20 mouse cellular contexts compared by ENCODE assay signal in the genomic region with DNA sequence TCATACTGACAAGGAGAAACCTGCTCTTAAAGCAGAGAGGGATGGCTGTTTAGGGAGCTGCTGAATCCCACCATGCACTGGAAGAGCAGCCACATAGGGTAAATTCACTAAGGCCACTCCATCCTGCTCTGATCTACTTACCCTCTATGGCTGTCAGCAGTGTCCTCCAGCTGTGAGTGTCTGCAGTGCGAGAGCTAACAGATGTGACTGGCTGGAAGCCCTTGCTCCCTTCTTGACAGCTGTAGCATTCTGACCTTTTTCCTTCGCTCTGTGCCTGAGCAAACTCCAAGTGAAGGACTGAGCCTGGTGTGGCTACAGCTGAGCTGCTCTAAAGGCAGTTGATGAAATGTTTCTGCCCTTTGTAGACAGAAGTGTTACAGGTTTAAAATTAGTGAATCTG.
DNase-seq lines count a peak whose midpoint lies in the region; ATAC-seq and TF ChIP-seq lines count a peak whose summit lies in the region.
"Had no signal": no experiment of that assay in that cellular context is flagged by ENCODE, and none has a peak within 500 bp of the region (broad histone marks: within the 10 kb centered on the region; RNA-seq: fewer than 3 reads in every experiment).

No protein-coding gene starts in this region.

- no peak for TF ChIP-seq CTCF in lung, embryonic 14.5 days (IDR thresholded peaks at IDR 0.05; ENCODE audit: low read depth)
- TF ChIP-seq CTCF in brain, embryonic 14.5 days (IDR thresholded peaks at IDR 0.05; ENCODE audit: borderline replicate concordance, extremely low read depth, insufficient read depth, insufficient read length): no peak

- WGBS in intestine, embryonic 16.5 days: 60% methylated on average over 2 of the region's 2 CpGs
- WGBS in intestine, embryonic 15.5 days: 58% methylated on average over 2 of the region's 2 CpGs
- 39% methylated on average over 2 of the region's 2 CpGs for WGBS in lung, embryonic 14.5 days

- H3K27me3 ChIP-seq in intestine, embryonic 16.5 days (replicated peaks; ENCODE audit: control insufficient read depth, insufficient read depth, low read length): no peaks in the 10 kb centered on the region
- H3K27me3 ChIP-seq in intestine, embryonic 15.5 days (replicated peaks): no peaks in the 10 kb centered on the region
- no peaks in the 10 kb centered on the region for H3K27me3 ChIP-seq in lung, embryonic 14.5 days (ENCODE audit: insufficient read depth, low read length)
- H3K27me3 ChIP-seq: forebrain, embryonic 12.5 days; kidney, embryonic 15.5 days; Patski had no signal

- ATAC-seq in intestine, embryonic 16.5 days: peak; percentile 41; the same call in 1 of the 2 replicates
- ATAC-seq in intestine, embryonic 15.5 days: no peak; the same call in 1 of the 2 replicates
- ATAC-seq in lung, embryonic 14.5 days (ENCODE audit: insufficient read depth): peak; percentile 68; the same call in 1 of the 2 replicates
- ATAC-seq: inflammation-experienced regulatory T-cells, adult 6 months; Patski had no signal

- no peak overlapping the region for H3K4me3 ChIP-seq in intestine, embryonic 16.5 days (ENCODE audit: low read length)
- no peak overlapping the region for H3K4me3 ChIP-seq in intestine, embryonic 15.5 days (replicated peaks)
- H3K4me3 ChIP-seq in lung, embryonic 14.5 days (ENCODE audit: low read depth, low read length): no peak overlapping the region
- H3K4me3 ChIP-seq: forebrain, embryonic 12.5 days; gastrocnemius, adult 2 months; heart, embryonic 10.5 days; kidney, embryonic 15.5 days had no signal

- H3K4me1 ChIP-seq in intestine, embryonic 16.5 days (ENCODE audit: control insufficient read depth, insufficient read depth, low read length): no peaks in the 10 kb centered on the region; the same call in 1 of the 2 replicates
- H3K4me1 ChIP-seq in intestine, embryonic 15.5 days (replicated peaks): no peaks in the 10 kb centered on the region
- H3K4me1 ChIP-seq in lung, embryonic 14.5 days (ENCODE audit: insufficient read depth): no peaks in the 10 kb centered on the region
- H3K4me1 ChIP-seq: forebrain, embryonic 12.5 days; heart, embryonic 10.5 days; kidney, embryonic 15.5 days had no signal

- no peaks in the 10 kb centered on the region for H3K9me3 ChIP-seq in intestine, embryonic 16.5 days (ENCODE audit: control insufficient read depth, low read length)
- H3K9me3 ChIP-seq in intestine, embryonic 15.5 days: no peaks in the 10 kb centered on the region
- H3K9me3 ChIP-seq in lung, embryonic 14.5 days (ENCODE audit: low read depth, low read length): no peaks in the 10 kb centered on the region
- H3K9me3 ChIP-seq: forebrain, embryonic 12.5 days; heart, embryonic 10.5 days; kidney, embryonic 15.5 days had no signal

- TF ChIP-seq POLR2A in brain, embryonic 14.5 days (IDR thresholded peaks at IDR 0.05; ENCODE audit: borderline replicate concordance, extremely low read depth, insufficient read depth, insufficient read length, poor library complexity, severe bottlenecking): no peak

- 0 out of 2 replicates have a peak, but pooled peaks cover 2% of the 10 kb centered on the region for H3K36me3 ChIP-seq in intestine, embryonic 16.5 days (ENCODE audit: control insufficient read depth, insufficient read depth, low read length)
- no peaks in the 10 kb centered on the region for H3K36me3 ChIP-seq in intestine, embryonic 15.5 days
- H3K36me3 ChIP-seq in lung, embryonic 14.5 days (ENCODE audit: insufficient read depth): peaks cover 9% of the 10 kb centered on the region; the same call in 1 of the 2 replicates
- H3K36me3 ChIP-seq: forebrain, embryonic 12.5 days had no signal

- H3K9ac ChIP-seq in intestine, embryonic 16.5 days (ENCODE audit: low read depth, low read length): no peak overlapping the region
- H3K9ac ChIP-seq in intestine, embryonic 15.5 days: no peak overlapping the region
- no peak overlapping the region for H3K9ac ChIP-seq in lung, embryonic 14.5 days
- H3K9ac ChIP-seq: forebrain, embryonic 12.5 days; kidney, embryonic 15.5 days had no signal

- no peak overlapping the region for H3K4me2 ChIP-seq in intestine, embryonic 16.5 days (ENCODE audit: low read depth, low read length)
- H3K4me2 ChIP-seq in intestine, embryonic 15.5 days (replicated peaks): no peak overlapping the region
- H3K4me2 ChIP-seq in lung, embryonic 14.5 days: no peak overlapping the region
- H3K4me2 ChIP-seq: forebrain, embryonic 12.5 days; kidney, embryonic 15.5 days; liver, embryonic 11.5 days had no signal

- peak; percentile 8 for DNase-seq in embryo, embryonic 10 days (ENCODE audit: low spot score)
- DNase-seq in embryo, embryonic 9.5 days (ENCODE audit: extremely low spot score): no peak
- peak; percentile 53 for DNase-seq in lung, embryonic 14.5 days
- no peak for DNase-seq in lung, postnatal 25 days (ENCODE audit: low spot score)
- peak; percentile 2 for DNase-seq in brain, embryonic 14.5 days (ENCODE audit: low read depth)
- DNase-seq in cerebellum, adult 9-10 months: no peak
- DNase-seq: adrenal gland, adult 8-10 months; cerebellum, adult 9-11 months; gastrocnemius, adult 2 months; lung, postnatal 14 days; right cerebral cortex, adult 18-20 months; thymus, adult 18-20 months had no signal

- H3K27ac ChIP-seq in intestine, embryonic 16.5 days (ENCODE audit: low read length): no peak overlapping the region
- H3K27ac ChIP-seq in intestine, embryonic 15.5 days: no peak overlapping the region
- H3K27ac ChIP-seq in lung, embryonic 14.5 days (ENCODE audit: low read depth): no peak overlapping the region
- H3K27ac ChIP-seq: forebrain, embryonic 12.5 days; gastrocnemius, adult 2 months; heart, embryonic 10.5 days; kidney, embryonic 15.5 days had no signal

Comparison
In these comparisons a context has a peak if more than half of its experiments do, and no peak if none do; other contexts are left out.
1. DNase-seq: peak in embryo, embryonic 10 days (single experiment), lung, embryonic 14.5 days (single experiment) and brain, embryonic 14.5 days (single experiment); none in embryo, embryonic 9.5 days (single experiment), lung, postnatal 25 days (single experiment) and cerebellum, adult 9-10 months (single experiment).